Mouse (Mus musculus) liver, embryonic 13.5 days (tissue): ENCODE data around the gene Cpeb4. TPM values are rescaled to one million over a fixed set of nuclear protein-coding genes. Genes with fewer than 3 reads are reported as not detected.
"Not testable (repeated sequence)": the region's sequence is repeated elsewhere in the genome, so short reads cannot be mapped to it uniquely, and the experiment has no call there.

Experiments used
- ATAC-seq: fragments of 200-750 bp; cut with Nextera tagmentation; 2 replicates; pipeline ENCODE4 v1.8.0; 2017; ENCODE audit warnings: low read depth, mild to moderate bottlenecking, moderate number of reproducible peaks, moderate library complexity
- DNase-seq: peaks from one replicate; pipeline ENCODE4 v3.0.0; 2022
- H3K27ac ChIP-seq: fragments of 300-500 bp; sonication (generic); 2 replicates; pipeline ENCODE4 v1.5.1; 2015; ENCODE audit warnings: moderate library complexity, mild to moderate bottlenecking, inconsistent platforms
- H3K27me3 ChIP-seq: fragments of 300-500 bp; sonication (generic); 2 replicates; pipeline ENCODE4 v1.6.1; 2015; ENCODE audit warnings: mild to moderate bottlenecking, inconsistent platforms
- H3K36me3 ChIP-seq: fragments of 300-500 bp; sonication (generic); 2 replicates; pipeline ENCODE4 v1.6.1; 2015; ENCODE audit warnings: mild to moderate bottlenecking, inconsistent platforms
- H3K4me1 ChIP-seq: fragments of 300-500 bp; sonication (generic); replicated peaks from 2 replicates; pipeline ENCODE4 v1.6.1; 2015; ENCODE audit warnings: inconsistent platforms
- H3K4me2 ChIP-seq: fragments of 300-500 bp; sonication (generic); 2 replicates; pipeline ENCODE4 v1.6.1; 2015; ENCODE audit warnings: inconsistent platforms, mild to moderate bottlenecking, moderate library complexity
- H3K4me3 ChIP-seq: fragments of 300-500 bp; sonication (generic); replicated peaks from 2 replicates; pipeline ENCODE4 v1.5.1; 2015; ENCODE audit warnings: mild to moderate bottlenecking, inconsistent platforms
- H3K9ac ChIP-seq: fragments of 300-500 bp; sonication (generic); 2 replicates; pipeline ENCODE4 v1.6.1; 2015; ENCODE audit warnings: mild to moderate bottlenecking, inconsistent platforms
- H3K9me3 ChIP-seq: fragments of 300-500 bp; sonication (generic); replicated peaks from 2 replicates; pipeline ENCODE4 v1.6.1; 2016; ENCODE audit warnings: inconsistent platforms
- WGBS: fragments of 180-500 bp; shearing (Covaris S2); methylation state at CpG from one replicate; pipeline ENCODE4 v1.1.7; 2015; ENCODE audit not compliant: insufficient replicate concordance; 5-methylcytosine and 5-hydroxymethylcytosine counted together
- polyA plus RNA-seq: library from polyadenylated mRNA; unstranded; fragments of >200 nt; fragmentation: Nextera tagmentation; extraction: Ambion mirVana; gene quantifications from 2 replicates; pipeline ENCODE4 v1.2.1, GENCODE M21; 2015

The Cpeb4 gene
- polyA plus RNA-seq, 1 experiment from 2014 or later: 14.3 TPM

- Histone ChIP-seq H3K27me3 (peaks cover under 1% of the 10 kb centered on the region; the same call in 1 of the 2 replicates), H3K9me3 (no peaks in the 10 kb centered on the region), H3K27ac (no peak overlapping the region), H3K36me3 (no peaks in the 10 kb centered on the region), H3K4me1 (peaks cover 17% of the 10 kb centered on the region), H3K9ac (no peak overlapping the region), H3K4me3 (no peak overlapping the region), H3K4me2 (no peak overlapping the region)
- ATAC-seq (no peak), DNase-seq (no peak)
- WGBS: 71% methylated on average over 3 of the region's 3 CpGs
Observed at GRCm38 (mm10) chr11:31945471-31945870, 73.5 kb downstream of the Cpeb4 start.

- DNase-seq (no peak), ATAC-seq (peak; percentile 52)
- peaks cover 17% of the 10 kb centered on the region for H3K4me1 ChIP-seq
- H3K4me3 ChIP-seq: peak overlapping the region; percentile 54
- no peaks in the 10 kb centered on the region for H3K9me3 ChIP-seq
- H3K27ac ChIP-seq: no peak overlapping the region
- peak overlapping the region; percentile 46 for H3K9ac ChIP-seq
- WGBS: 16% methylated on average over 15 of the region's 15 CpGs
- no peaks in the 10 kb centered on the region for H3K36me3 ChIP-seq
- peaks cover 7% of the 10 kb centered on the region; the same call in 1 of the 2 replicates for H3K27me3 ChIP-seq
- H3K4me2 ChIP-seq: peak overlapping the region; percentile 69
Observed at GRCm38 (mm10) chr11:31948462-31949330, 76.7 kb downstream of the Cpeb4 start.

- H3K9me3 ChIP-seq: no peaks in the 10 kb centered on the region
- H3K4me3 ChIP-seq: peak overlapping the region; percentile 54
- ATAC-seq: peak; percentile 88
- peaks cover 17% of the 10 kb centered on the region for H3K4me1 ChIP-seq
- DNase-seq: peak; percentile 56
- H3K27me3 ChIP-seq: peaks cover 7% of the 10 kb centered on the region; the same call in 1 of the 2 replicates
- peak overlapping the region; percentile 46 for H3K9ac ChIP-seq
- H3K27ac ChIP-seq: no peak overlapping the region
- peak overlapping the region; percentile 69 for H3K4me2 ChIP-seq
- WGBS: under 1% methylated on average over 17 of the region's 17 CpGs
- no peaks in the 10 kb centered on the region for H3K36me3 ChIP-seq
Observed at GRCm38 (mm10) chr11:31949331-31949785, 77.3 kb downstream of the Cpeb4 start.

- Histone ChIP-seq H3K4me3 (no peak overlapping the region), H3K9ac (no peak overlapping the region), H3K27ac (no peak overlapping the region), H3K9me3 (no peaks in the 10 kb centered on the region), H3K4me2 (no peak overlapping the region), H3K4me1 (no peaks in the 10 kb centered on the region), H3K36me3 (no peaks in the 10 kb centered on the region), H3K27me3 (no peaks in the 10 kb centered on the region)
- DNase-seq (no peak), ATAC-seq (no peak)
Observed at GRCm38 (mm10) chr11:31960071-31960470, 88.1 kb downstream of the Cpeb4 start.

- no peak overlapping the region for H3K27ac ChIP-seq
- WGBS: 46% methylated on average over 1 of the region's 1 CpGs
- no peaks in the 10 kb centered on the region for H3K4me1 ChIP-seq
- no peak overlapping the region for H3K4me2 ChIP-seq
- H3K4me3 ChIP-seq: no peak overlapping the region
- H3K27me3 ChIP-seq: no peaks in the 10 kb centered on the region
- no peaks in the 10 kb centered on the region for H3K36me3 ChIP-seq
- no peak overlapping the region for H3K9ac ChIP-seq
- H3K9me3 ChIP-seq: no peaks in the 10 kb centered on the region
- ATAC-seq: no peak
- DNase-seq: no peak
Observed at GRCm38 (mm10) chr11:31963993-31964392, 92.0 kb downstream of the Cpeb4 start.

GRCm38 (mm10) chr11:31965256-31966134 is 93.5 kb downstream of the Cpeb4 start, which contains the start of gene 4930524B15Rik:
TSS of gene 4930524B15Rik (plus strand) at chr11:31965592.
- H3K4me3 ChIP-seq: peak within 1 kb of the TSS; percentile 21; the same call in 1 of the 2 replicates
- no peaks in the 10 kb centered on the region for H3K9me3 ChIP-seq
- H3K27me3 ChIP-seq: no peaks in the 10 kb centered on the region
- peak within 1 kb of the TSS; percentile 55 for H3K4me2 ChIP-seq
- ATAC-seq (no peak), DNase-seq (no peak)
- H3K36me3 ChIP-seq: no peaks in the 10 kb centered on the region
- WGBS: 52% methylated on average over 49 of the region's 49 CpGs
- no peak within 1 kb of the TSS for H3K9ac ChIP-seq
- no peak within 1 kb of the TSS for H3K27ac ChIP-seq
- no peaks in the 10 kb centered on the region for H3K4me1 ChIP-seq

GRCm38 (mm10) chr11:31974132-31974531 is 102.1 kb downstream of the Cpeb4 start:
- Histone ChIP-seq H3K9me3 (no peaks in the 10 kb centered on the region), H3K27me3 (no peaks in the 10 kb centered on the region), H3K27ac (no peak overlapping the region), H3K9ac (no peak overlapping the region), H3K36me3 (no peaks in the 10 kb centered on the region), H3K4me1 (no peaks in the 10 kb centered on the region), H3K4me2 (no peak overlapping the region), H3K4me3 (no peak overlapping the region)
- WGBS: 33% methylated on average over 4 of the region's 4 CpGs
- ATAC-seq (no peak), DNase-seq (no peak)

- H3K9ac ChIP-seq: no peak overlapping the region
- WGBS: 59% methylated on average over 8 of the region's 8 CpGs
- H3K27me3 ChIP-seq: no peaks in the 10 kb centered on the region
- DNase-seq (no peak), ATAC-seq (no peak)
- H3K4me1 ChIP-seq: no peaks in the 10 kb centered on the region
- no peaks in the 10 kb centered on the region for H3K36me3 ChIP-seq
- no peak overlapping the region for H3K27ac ChIP-seq
- H3K4me2 ChIP-seq: no peak overlapping the region
- H3K9me3 ChIP-seq: no peaks in the 10 kb centered on the region
- no peak overlapping the region for H3K4me3 ChIP-seq
Observed at GRCm38 (mm10) chr11:31974826-31975225, 102.8 kb downstream of the Cpeb4 start.

- H3K36me3 ChIP-seq: no peaks in the 10 kb centered on the region
- 68% methylated on average over 5 of the region's 5 CpGs for WGBS
- H3K9ac ChIP-seq: no peak overlapping the region
- H3K4me1 ChIP-seq: no peaks in the 10 kb centered on the region
- no peak overlapping the region for H3K27ac ChIP-seq
- H3K27me3 ChIP-seq: no peaks in the 10 kb centered on the region
- H3K9me3 ChIP-seq: no peaks in the 10 kb centered on the region
- no peak overlapping the region for H3K4me3 ChIP-seq
- no peak overlapping the region for H3K4me2 ChIP-seq
- ATAC-seq (no peak), DNase-seq (no peak)
Observed at GRCm38 (mm10) chr11:31975678-31976077, 103.7 kb downstream of the Cpeb4 start.

- Histone ChIP-seq H3K36me3 (no peaks in the 10 kb centered on the region), H3K9ac (no peak overlapping the region), H3K9me3 (no peaks in the 10 kb centered on the region), H3K27ac (no peak overlapping the region), H3K4me1 (no peaks in the 10 kb centered on the region), H3K27me3 (no peaks in the 10 kb centered on the region), H3K4me3 (no peak overlapping the region), H3K4me2 (no peak overlapping the region)
- DNase-seq (no peak), ATAC-seq (no peak)
- WGBS: 56% methylated on average over 5 of the region's 5 CpGs
Observed at GRCm38 (mm10) chr11:31976137-31976536, 104.1 kb downstream of the Cpeb4 start.

- not testable (repeated sequence) for DNase-seq, H3K4me2 ChIP-seq, ATAC-seq, H3K9me3 ChIP-seq, H3K27ac ChIP-seq, H3K36me3 ChIP-seq, H3K9ac ChIP-seq, H3K27me3 ChIP-seq, H3K4me3 ChIP-seq, H3K4me1 ChIP-seq
- WGBS: 76% methylated on average over 5 of the region's 5 CpGs
Observed at GRCm38 (mm10) chr11:31980089-31980488, 108.1 kb downstream of the Cpeb4 start.
